Comparison of ENCODE assay signal across 8 mouse cellular contexts in the genomic region with DNA sequence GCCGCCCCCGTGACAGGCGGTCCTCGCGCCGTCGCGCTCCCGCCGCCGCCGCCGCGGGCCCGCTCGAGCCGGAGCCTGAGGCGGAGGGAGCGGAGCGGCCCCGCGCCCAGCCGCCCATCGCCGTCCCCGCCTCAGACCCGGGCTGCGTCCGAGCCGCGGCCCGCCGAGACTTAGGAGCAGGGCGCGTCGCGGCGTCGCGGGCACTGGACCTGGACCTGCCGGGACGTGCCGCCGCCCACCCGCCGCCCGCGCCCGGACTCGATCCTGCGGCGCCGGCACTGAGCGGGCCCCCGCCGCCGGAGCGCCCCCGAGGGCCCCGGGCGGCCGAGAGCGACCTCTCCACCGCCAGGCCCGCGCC. TPM values are rescaled to one million over a fixed set of nuclear protein-coding genes. Genes with fewer than 3 reads are reported as not detected.
DNase-seq lines count a peak whose midpoint lies in the region; ATAC-seq and TF ChIP-seq lines count a peak whose summit lies in the region.

No protein-coding gene starts in this region.

- H3K36me3 ChIP-seq in heart, embryonic 12.5 days: no peaks in the 10 kb centered on the region
- 0 out of 2 replicates have a peak, but pooled peaks cover 6% of the 10 kb centered on the region for H3K36me3 ChIP-seq in E14TG2a.4 (ENCODE audit: insufficient read depth, low read length)
- H3K36me3 ChIP-seq in forebrain, embryonic 10.5 days (replicated peaks): no peaks in the 10 kb centered on the region
- H3K36me3 ChIP-seq in liver, adult 2 months (ENCODE audit: control insufficient read depth, insufficient read depth, low read length): no peaks in the 10 kb centered on the region

- H3K4me1 ChIP-seq in heart, embryonic 12.5 days (replicated peaks): peaks cover 23% of the 10 kb centered on the region
- peaks cover 71% of the 10 kb centered on the region for H3K4me1 ChIP-seq in E14TG2a.4 (replicated peaks; ENCODE audit: low read depth, low read length)
- peaks cover 54% of the 10 kb centered on the region for H3K4me1 ChIP-seq in forebrain, embryonic 10.5 days
- H3K4me1 ChIP-seq in liver, adult 2 months (ENCODE audit: control insufficient read depth, insufficient read depth, low read length): peaks cover 16% of the 10 kb centered on the region

- no peak for TF ChIP-seq CTCF in E14TG2a.4 (conservative IDR thresholded peaks at IDR 0.05; ENCODE audit: low read length)
- TF ChIP-seq CTCF in liver, adult 2 months (IDR thresholded peaks at IDR 0.05; ENCODE audit: low read depth, low read length): no peak

- H3K27ac ChIP-seq in heart, embryonic 12.5 days (ENCODE audit: poor library complexity, severe bottlenecking): peak overlapping the region; percentile 97
- H3K27ac ChIP-seq in forebrain, embryonic 10.5 days: peak overlapping the region; percentile 98
- peak overlapping the region; percentile 46 for H3K27ac ChIP-seq in liver, adult 2 months (replicated peaks; ENCODE audit: insufficient read depth, low read depth, low read length)

- peak; percentile 50 for ATAC-seq in heart, embryonic 12.5 days (ENCODE audit: insufficient number of reproducible peaks, low FRiP score)

- DNase-seq in heart, postnatal 4 days: no peak
- no peak for DNase-seq in forebrain, embryonic 10.5 days (ENCODE audit: extremely low spot score, low spot score)
- DNase-seq in liver, adult 2 months (ENCODE audit: extremely low read depth, low read depth, low spot score): no peak
- peak; percentile 72 for DNase-seq in testis, postnatal 14 days (ENCODE audit: low spot score)
- no peak for DNase-seq in urinary bladder, postnatal 10 days (ENCODE audit: low spot score)
- DNase-seq in frontal cortex, postnatal 10 days (ENCODE audit: low spot score in 2 of 2): no peak

- WGBS in heart, embryonic 12.5 days: 2% methylated on average over 57 of the region's 66 CpGs
- WGBS in forebrain, embryonic 10.5 days: under 1% methylated on average over 65 of the region's 66 CpGs
- WGBS in liver, adult 2 months: 1% methylated on average over 57 of the region's 66 CpGs

- peaks cover 12% of the 10 kb centered on the region for H3K27me3 ChIP-seq in heart, embryonic 12.5 days (replicated peaks)
- H3K27me3 ChIP-seq in E14TG2a.4 (ENCODE audit: insufficient read depth, low read length): peaks cover 25% of the 10 kb centered on the region
- peaks cover 25% of the 10 kb centered on the region for H3K27me3 ChIP-seq in forebrain, embryonic 10.5 days (ENCODE audit: poor library complexity, severe bottlenecking)
- H3K27me3 ChIP-seq in liver, adult 2 months (ENCODE audit: control insufficient read depth, insufficient read depth, low read length): no peaks in the 10 kb centered on the region

- no peak for TF ChIP-seq POLR2A in liver, adult 2 months (IDR thresholded peaks at IDR 0.05; ENCODE audit: extremely low read depth, insufficient read depth, low read length)

- H3K9me3 ChIP-seq in heart, embryonic 12.5 days (replicated peaks): no peaks in the 10 kb centered on the region
- no peaks in the 10 kb centered on the region for H3K9me3 ChIP-seq in E14TG2a.4 (ENCODE audit: low read length)
- H3K9me3 ChIP-seq in forebrain, embryonic 10.5 days: no peaks in the 10 kb centered on the region

- H3K9ac ChIP-seq in heart, embryonic 12.5 days: peak overlapping the region; percentile 98
- peak overlapping the region; percentile 98 for H3K9ac ChIP-seq in liver, adult 2 months (ENCODE audit: low read depth, low read length)

- H3K4me2 ChIP-seq in heart, embryonic 12.5 days: peak overlapping the region; percentile 94

- peak overlapping the region; percentile 96 for H3K4me3 ChIP-seq in heart, embryonic 12.5 days
- H3K4me3 ChIP-seq in E14TG2a.4 (replicated peaks; ENCODE audit: low read length): peak overlapping the region; percentile 89
- peak overlapping the region; percentile 92 for H3K4me3 ChIP-seq in forebrain, embryonic 10.5 days
- H3K4me3 ChIP-seq in liver, adult 2 months (ENCODE audit: insufficient read depth, low read depth, low read length): peak overlapping the region; percentile 86

- H3K79me2 ChIP-seq in liver, adult 2 months (ENCODE audit: control insufficient read depth, insufficient read depth, low read length): peaks cover 18% of the 10 kb centered on the region; the same call in 1 of the 2 replicates

RNA-seq across cellular contexts. Expression of gene Tnrc6c, which starts 0.8 kb away (rescaled TPM):
- 7.6 and 8.2 TPM in 2 replicates for polyA plus RNA-seq in heart, embryonic 12.5 days (2016; fragmentation: Nextera tagmentation; extraction: Ambion mirVana)
- total RNA-seq in heart, postnatal 4 days (2021): 10 to 100 TPM; 25.4 to 27.4 TPM
- polyA plus RNA-seq in forebrain, embryonic 10.5 days (2016; fragmentation: Nextera tagmentation; extraction: Ambion mirVana): 11.3 and 12.0 TPM in 2 replicates
- total RNA-seq in liver, adult 2 months (2014; rRNA removed): 6.3 and 8.3 TPM in 2 replicates
- 4.1 and 5.7 TPM in 2 replicates for polyA plus RNA-seq in liver, adult 2 months (2012; rRNA removed)

Comparison
In these comparisons a context has a peak if more than half of its experiments do, and no peak if none do; other contexts are left out.
1. H3K27ac ChIP-seq: peak in every context shown above with its lines; median percentile 98 in forebrain, embryonic 10.5 days; 97 in heart, embryonic 12.5 days; 46 in liver, adult 2 months.